Mouse (Mus musculus) myocyte (in vitro differentiated cells): ENCODE results near the gene Rnf169.

Experiments
- E2F4 ChIP-seq: IDR thresholded peaks from one replicate; pipeline ENCODE4 v1.6.1; 2011; ENCODE audit warnings: mild to moderate bottlenecking, control low read depth, moderate library complexity; ENCODE audit not compliant: insufficient read depth
- MAX ChIP-seq: IDR thresholded peaks from one replicate; pipeline ENCODE4 v1.6.1; 2011; ENCODE audit warnings: low read depth, mild to moderate bottlenecking, control low read depth
- POLR2A ChIP-seq: IDR thresholded peaks from one replicate; pipeline ENCODE4 v1.6.1; 2011; ENCODE audit warnings: low read depth, mild to moderate bottlenecking, control low read depth, moderate library complexity; ENCODE audit not compliant: insufficient read length
- REST ChIP-seq: IDR thresholded peaks from one replicate; pipeline ENCODE4 v1.6.1; 2011; ENCODE audit warnings: mild to moderate bottlenecking, control low read depth, moderate library complexity; ENCODE audit not compliant: insufficient read depth, insufficient read length
- SRF ChIP-seq: IDR thresholded peaks from one replicate; pipeline ENCODE4 v1.6.1; 2011; ENCODE audit warnings: low read depth; ENCODE audit not compliant: control insufficient read depth, insufficient read length
- TCF12 ChIP-seq: IDR thresholded peaks from one replicate; pipeline ENCODE4 v1.6.1; 2011; ENCODE audit warnings: mild to moderate bottlenecking, control low read depth; ENCODE audit not compliant: poor library complexity, insufficient read depth, severe bottlenecking

DNA sequence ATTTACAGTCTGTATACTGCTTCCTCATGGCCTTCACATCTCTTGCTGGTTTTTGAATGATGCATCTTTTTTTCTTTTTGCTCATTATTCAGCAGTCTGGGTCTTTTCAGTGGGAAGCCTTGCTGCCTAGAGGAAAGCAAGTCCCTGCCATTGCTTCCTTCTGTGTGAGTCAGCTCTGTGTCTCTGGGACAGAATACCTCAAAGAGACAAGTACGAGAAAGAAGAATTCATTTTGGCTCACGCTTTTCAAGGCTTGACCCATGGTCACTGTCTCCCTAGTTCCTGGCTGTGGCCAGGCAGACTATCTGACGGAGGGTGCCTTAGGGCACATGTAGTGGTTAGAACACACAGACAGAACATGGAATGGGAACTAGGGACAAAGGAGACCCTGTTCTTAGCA lies 86.3 kb downstream of the Rnf169 start:
- TF ChIP-seq TCF12 (no peak), POLR2A (no peak), E2F4 (no peak), REST (no peak), SRF (no peak), MAX (no peak)
